Mouse (Mus musculus) neutrophil, adult 5-6 weeks (primary cell): Measurements from ENCODE around the gene Uvrag. TPM values are rescaled to one million over a fixed set of nuclear protein-coding genes. Genes with fewer than 3 reads are reported as not detected.

Source experiments
- ATAC-seq: fragments of 151-379, 151-347 bp; 2 replicates; pipeline ENCODE4 v1.8.0; 2017; ENCODE audit warnings: mild to moderate bottlenecking, moderate TSS enrichment; ENCODE audit not compliant: insufficient number of reproducible peaks, poor library complexity, low FRiP score, severe bottlenecking; ENCODE audit errors: extremely low read depth
- total RNA-seq: library from RNA; stranded (forward); fragments of 200-1000 nt; gene quantifications from 2 replicates; pipeline ENCODE4 v1.2.3, GENCODE M21; 2017

Uvrag gene
- total RNA-seq, 1 experiment from 2014 or later = 90.1 TPM

GRCm38 (mm10) chr7:99146011-99146410 lies 5.1 kb upstream of the Uvrag start:
- ATAC-seq = no peak

- ATAC-seq = no peak
These were observed 3.7 kb upstream of the Uvrag start for GRCm38 (mm10) chr7:99144616-99145015.

- ATAC-seq = no peak
These were observed 2.3 kb upstream of the Uvrag start for GRCm38 (mm10) chr7:99143244-99143643.

GRCm38 (mm10) chr7:99141919-99142606 lies 1.1 kb upstream of the Uvrag start:
- ATAC-seq = no peak

DNA sequence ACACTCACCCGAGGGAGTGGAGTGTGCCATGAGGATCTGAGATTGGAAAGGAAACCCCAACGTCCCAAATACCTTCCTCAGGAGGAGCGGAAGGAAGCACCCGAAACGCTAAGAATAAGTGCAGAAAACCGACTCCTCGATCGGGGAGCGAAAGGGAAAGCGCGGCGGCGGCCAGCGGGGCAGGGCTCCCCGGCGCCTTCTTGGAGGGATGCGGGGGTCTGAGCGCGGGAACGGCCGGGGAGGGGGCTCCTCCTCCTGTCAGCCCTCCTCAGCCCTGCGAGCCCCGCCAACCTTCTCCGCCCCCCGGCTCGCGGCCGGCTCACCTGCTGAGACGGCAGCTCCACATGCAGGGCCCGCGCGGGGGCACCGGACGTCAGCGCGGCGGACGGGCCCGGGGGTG lies 430 bp downstream of the Uvrag start:
- no peak for ATAC-seq

DNA sequence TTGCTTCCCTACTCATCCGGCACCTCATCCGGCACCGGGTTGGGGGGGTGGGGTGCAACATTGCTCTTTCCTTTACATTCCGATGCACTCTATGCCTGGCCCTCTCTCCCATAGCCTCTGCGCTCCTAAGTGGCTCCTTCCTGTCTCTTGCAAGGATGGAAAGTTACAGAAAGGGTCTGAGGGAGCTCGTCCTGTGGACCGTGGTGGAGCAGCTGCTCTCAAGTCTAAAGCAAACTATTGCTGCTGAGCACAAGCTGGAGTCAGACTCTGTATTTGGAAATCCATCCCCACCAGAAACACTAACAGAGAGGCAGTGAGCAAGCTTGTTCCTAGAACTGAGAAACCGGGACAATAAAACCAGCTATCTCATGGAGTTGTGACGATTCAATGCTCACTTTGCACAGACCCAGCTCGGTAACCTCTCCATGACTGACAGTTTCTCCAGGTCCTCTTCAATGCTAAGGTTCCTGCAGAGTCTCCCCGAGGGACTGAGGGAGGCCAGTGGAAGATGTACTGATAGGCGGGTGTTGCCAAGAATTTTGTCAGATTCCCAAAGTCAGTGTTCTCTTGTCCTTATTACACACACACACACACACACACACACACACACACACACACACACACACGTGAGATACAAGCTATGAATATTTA lies 975 bp downstream of the Uvrag start:
- no peak for ATAC-seq

DNA sequence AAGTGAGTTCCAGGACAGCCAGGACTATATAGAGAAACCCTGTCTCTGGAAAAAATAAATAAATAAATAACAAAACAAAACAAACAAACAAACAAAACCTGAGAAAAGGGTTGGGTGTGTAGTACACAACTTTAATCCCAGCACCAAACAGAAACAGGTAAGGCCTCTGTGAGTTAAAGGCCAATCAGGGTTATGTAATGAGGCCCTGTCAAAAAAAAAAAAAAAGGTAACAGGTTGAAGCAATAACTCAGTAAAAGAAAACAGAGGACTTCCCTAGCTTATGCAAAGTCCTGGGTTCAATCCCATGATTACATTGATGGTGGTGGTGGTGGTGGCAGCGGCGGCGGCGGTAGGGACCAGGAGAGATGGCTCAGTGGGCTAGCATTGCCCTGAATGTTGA lies 3.4 kb downstream of the Uvrag start:
- no peak for ATAC-seq

DNA sequence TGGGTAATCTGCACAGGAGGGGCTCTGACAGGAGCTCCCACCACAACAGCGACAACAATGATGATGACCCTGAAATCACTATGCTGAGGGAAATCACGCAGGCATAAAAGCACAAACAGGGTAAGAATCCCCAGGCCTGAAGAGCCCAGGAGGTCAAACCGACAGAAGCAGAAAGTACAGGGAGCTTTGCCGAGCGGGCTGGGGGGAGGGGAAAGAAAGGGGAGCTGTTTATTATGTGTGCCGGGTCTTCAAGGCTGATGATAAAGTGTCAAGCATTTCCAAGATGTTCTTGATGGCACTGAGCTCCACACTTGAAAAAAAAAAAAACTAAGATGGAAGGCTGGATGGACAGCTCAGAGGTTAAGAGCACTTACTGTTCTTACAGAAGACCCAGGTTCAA lies 4.2 kb downstream of the Uvrag start:
- no peak for ATAC-seq

DNA sequence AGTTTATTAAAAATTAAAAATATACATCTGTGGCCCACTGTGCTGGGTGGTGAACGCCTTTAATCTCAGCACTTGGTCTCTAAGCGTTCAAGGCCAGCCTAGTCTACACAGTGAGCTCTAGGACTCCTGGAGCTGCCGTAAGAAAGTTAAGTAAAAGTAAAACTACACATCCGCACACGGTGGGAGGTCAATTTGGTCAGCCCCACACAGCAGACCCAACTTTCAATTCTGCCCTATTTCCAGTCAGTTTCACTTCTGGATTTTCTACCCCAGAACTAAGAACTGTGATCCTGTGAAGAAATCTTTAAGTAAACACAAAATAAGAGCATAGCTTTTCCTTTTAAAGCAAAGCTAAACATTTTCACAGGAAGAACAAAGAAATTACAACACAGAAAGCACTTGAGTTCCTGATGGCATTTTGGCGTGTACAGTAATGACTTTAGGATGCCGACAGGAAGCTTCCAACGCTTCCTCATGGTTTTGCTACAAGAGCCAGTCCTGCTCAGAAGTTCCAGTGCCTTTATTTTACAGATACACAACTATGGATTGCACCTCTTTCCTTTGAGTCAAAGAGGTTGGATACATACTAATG lies 7.0 kb downstream of the Uvrag start:
- peak; percentile 33; the same call in 1 of the 2 replicates for ATAC-seq

DNA sequence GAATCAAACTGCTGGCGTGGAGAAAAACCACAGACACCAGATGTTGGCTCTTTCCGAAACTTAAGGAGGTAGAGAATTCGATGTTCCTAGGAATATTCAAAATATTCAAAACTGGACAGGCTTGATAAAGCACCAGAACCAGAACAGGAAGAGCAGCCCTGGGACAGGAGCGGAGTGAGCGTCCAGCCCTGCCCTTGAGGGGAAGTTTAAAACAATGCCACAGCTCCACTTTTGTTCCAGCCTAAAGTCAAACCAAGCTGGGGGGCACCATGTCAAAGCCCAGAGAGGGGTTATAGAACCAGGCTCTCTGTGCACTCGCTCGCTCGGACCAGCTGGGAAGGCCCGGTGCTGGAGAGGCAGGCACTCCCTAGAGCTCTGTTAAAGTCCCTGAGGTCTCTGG lies 8.3 kb downstream of the Uvrag start:
- ATAC-seq = no peak

DNA sequence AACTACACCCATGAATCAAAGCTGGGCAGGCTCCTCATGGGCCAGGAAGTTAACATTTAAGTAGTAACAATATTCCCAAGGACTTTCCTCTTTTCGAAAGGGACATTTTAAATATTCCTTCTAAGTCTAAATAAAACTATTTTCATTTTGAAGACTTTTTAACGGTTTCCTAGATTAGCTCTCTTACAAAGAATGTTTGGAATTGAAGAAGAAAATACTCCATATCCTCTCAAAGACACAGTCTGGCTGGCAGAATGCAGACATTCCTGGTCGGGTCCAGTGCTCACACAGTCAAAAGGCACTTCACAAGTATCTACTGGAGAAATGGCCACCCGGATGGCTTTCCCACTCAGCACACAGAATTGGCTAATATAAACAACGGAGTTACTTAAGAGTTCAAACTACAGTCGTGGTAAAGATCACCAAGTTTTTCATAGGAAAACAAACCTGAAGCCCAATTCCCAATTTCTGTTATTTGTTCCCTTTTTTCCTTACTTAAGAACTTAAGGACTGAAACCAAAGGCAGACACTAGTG lies 9.1 kb downstream of the Uvrag start:
- ATAC-seq = no peak

GRCm38 (mm10) chr7:99128965-99129364 lies 12.0 kb downstream of the Uvrag start:
- peak; percentile 23; the same call in 1 of the 2 replicates for ATAC-seq

GRCm38 (mm10) chr7:99128020-99128950 lies 12.7 kb downstream of the Uvrag start:
- ATAC-seq = no peak

GRCm38 (mm10) chr7:99126057-99126456 lies 14.9 kb downstream of the Uvrag start:
- ATAC-seq = no peak

- ATAC-seq = no peak
These were observed 18.3 kb downstream of the Uvrag start for GRCm38 (mm10) chr7:99122651-99123050.

DNA sequence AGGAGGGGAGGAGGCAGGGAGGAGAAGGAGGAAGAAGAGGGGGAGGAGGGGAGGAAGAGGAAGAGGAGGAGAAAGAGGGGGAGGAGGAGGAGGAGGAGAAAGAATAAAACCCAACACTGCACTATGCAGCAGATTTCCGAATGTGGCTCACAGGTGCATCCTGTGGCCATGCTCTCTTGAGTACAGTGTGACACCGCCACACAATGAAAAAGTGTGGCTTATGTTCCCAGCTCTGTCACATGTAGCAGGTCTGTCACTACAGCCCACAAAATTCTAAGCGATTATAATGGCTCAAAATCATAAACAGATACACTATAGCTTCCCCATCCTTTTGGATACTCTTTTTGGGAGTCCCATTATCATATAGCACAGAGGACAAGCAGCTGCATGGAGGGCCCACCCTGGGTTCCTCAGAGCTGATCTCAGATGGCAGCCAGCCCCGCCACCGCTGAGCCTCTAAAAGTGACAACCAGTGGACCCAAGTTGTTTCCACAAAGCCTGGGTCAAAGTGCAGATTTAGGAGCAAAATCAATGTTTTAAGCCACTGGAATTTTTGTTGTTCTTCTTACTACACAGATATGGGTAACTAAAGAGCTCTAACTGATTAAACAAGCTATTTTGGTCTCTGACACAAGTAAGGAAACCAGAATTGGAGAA lies 19.9 kb downstream of the Uvrag start:
- ATAC-seq = peak; percentile 64; the same call in 1 of the 2 replicates

- ATAC-seq = no peak
These were observed 20.9 kb downstream of the Uvrag start for GRCm38 (mm10) chr7:99120082-99120481.

DNA sequence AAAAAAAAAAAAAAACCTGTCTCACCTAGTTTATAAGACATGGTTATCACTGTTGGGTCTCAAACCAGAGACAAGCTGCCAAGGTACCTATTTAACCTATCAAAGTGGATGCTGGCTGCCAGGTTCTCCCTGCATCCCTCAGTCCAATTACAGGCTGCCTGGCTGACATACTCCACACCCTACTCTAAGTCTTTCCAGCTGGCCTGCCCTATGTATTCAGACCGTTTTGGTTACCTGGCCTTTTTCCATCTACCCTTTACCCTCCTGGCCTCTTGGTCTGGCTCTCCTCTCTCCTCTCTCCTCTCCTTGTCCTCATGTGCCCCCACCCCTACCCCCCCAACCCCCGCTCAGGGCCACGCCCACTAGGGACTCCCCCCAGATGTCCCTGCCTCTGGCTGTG lies 24.2 kb downstream of the Uvrag start:
- ATAC-seq = no peak
